Mouse (Mus musculus): ENCODE results near the gene Vgll4.

DNA sequence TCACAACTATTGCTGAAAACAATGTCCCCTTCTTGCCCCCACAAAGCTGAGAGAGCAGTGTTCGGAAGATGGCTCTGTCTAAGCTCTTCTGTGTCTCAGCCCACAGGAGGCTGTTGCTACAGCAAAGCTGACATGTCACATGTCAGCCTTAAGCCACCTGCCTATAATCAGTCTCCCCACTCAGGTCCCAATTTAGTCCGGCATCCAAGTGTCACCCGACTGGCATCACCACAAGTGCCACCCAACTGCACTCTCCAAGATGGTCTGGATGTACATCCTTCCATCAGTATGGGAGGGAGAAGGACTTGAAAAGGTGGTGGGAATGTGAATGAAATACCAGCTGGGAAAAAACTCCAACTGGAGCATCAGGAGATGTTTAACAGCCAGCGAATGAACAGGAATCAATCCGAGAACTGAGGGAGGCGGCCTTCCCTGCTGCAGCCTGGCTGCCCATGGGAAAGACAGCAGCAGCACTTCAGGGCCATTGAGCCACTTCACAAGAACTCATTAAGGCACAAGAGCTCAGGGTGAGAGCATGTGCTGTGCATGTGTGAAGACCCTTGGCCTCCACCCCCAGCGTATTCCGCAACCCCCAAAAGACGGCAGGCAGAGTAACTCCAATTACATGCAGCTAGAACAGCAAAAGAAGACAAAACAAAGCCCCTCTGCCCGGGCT, 55.6 kb downstream of the Vgll4 start:
- TF ChIP-seq MAFK (IDR thresholded peaks at IDR 0.05; ENCODE audit: insufficient read depth, low read depth, low read length), result no peak
- no peak for TF ChIP-seq CHD2 (IDR thresholded peaks at IDR 0.05; ENCODE audit: low read depth, low read length)
- TF ChIP-seq ZC3H11A (IDR thresholded peaks at IDR 0.05; ENCODE audit: borderline replicate concordance, low read depth, low read length), result no peak
- TF ChIP-seq ZNF384 (IDR thresholded peaks at IDR 0.05; ENCODE audit: low read depth, low read length), result no peak
- no peak for TF ChIP-seq HCFC1 (IDR thresholded peaks at IDR 0.05; ENCODE audit: borderline replicate concordance, insufficient read depth, low read length)
